Mouse (Mus musculus): ENCODE measurements around the gene Slc44a5.
A peak's percentile ranks its signal among the peaks of the same experiment; 100 is the strongest.

Gene Slc44a5

GRCm38 (mm10) chr3:154215309-154215708, 242.1 kb downstream of the Slc44a5 start:
- DNase-seq (ENCODE audit: low read depth, low spot score): no peak

GRCm38 (mm10) chr3:154215779-154216178, 242.5 kb downstream of the Slc44a5 start:
- DNase-seq (ENCODE audit: low read depth, low spot score): no peak

GRCm38 (mm10) chr3:154222141-154222591, 248.9 kb downstream of the Slc44a5 start:
- peak; percentile 50 for DNase-seq (ENCODE audit: low read depth, low spot score)

DNA sequence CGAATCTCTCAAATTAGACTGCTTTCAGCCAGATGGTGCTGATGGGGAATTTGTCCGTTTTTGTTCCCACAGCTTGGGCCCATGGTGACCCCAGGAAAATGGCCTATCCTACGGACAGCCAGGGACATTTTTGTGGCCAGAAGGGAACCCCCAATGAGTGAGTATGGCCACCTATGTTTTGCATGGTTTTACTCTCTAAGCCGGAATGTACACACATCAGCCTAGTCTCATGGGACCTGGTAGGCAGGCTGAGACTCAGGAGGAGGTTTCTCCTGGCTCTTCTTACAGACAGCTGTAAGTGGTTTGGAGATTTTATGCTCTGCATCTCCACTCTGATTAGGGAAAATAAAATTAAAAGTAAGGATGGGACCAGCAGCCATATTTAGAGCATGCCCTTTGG, 249.5 kb downstream of the Slc44a5 start:
- DNase-seq (ENCODE audit: low read depth, low spot score): no peak

DNA sequence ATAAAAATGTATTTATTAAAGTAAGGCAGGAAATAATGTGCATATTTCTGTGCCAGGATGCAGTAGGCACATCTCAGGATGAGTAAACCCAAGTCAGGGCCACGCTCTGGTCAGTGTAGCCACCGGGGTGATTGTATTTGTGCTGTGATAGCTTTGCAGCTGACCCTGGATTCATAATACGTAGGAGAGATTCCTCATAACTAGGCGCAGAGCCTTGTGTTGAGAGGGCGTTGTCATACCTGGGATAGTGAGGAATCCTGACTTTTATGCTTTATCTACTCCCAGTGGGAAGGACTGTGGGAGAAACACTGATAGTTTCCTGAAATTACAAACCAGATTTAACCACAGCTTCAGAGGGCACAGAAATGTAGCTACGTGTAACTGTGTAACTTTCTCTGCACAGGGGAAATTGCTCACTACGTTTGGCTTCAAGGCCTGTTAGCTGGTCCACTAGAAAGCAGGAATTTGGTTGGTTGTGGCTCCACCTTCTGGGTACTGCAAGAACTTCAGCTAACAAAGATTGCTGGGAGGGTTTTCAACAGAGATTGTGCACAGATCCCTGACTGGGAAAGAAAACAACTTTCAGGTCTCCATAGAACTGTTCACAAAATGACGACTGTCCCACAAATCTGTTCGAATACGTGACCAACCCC, 253.0 kb downstream of the Slc44a5 start:
- peak; percentile 87 for DNase-seq (ENCODE audit: low read depth, low spot score)

DNA sequence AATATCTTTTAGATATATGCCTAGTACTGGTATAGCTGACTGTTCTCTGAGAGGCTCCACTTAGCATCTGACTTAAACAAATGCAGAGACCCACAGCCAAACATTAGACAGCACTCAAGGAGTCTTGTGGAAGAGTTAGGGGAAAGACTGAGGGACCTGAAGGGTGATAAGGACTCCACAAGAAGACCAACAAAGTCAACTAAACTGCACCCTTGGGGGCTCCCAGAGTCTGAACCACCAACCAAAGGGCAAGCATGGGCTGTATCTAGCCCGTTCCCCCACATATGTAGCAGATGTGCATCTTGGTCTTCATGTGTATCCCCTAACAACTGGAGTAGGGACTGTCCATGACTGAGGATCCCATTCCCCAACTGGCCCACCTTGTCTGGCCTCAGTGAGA, 271.7 kb downstream of the Slc44a5 start:
- no peak for DNase-seq (ENCODE audit: low read depth, low spot score)

DNA sequence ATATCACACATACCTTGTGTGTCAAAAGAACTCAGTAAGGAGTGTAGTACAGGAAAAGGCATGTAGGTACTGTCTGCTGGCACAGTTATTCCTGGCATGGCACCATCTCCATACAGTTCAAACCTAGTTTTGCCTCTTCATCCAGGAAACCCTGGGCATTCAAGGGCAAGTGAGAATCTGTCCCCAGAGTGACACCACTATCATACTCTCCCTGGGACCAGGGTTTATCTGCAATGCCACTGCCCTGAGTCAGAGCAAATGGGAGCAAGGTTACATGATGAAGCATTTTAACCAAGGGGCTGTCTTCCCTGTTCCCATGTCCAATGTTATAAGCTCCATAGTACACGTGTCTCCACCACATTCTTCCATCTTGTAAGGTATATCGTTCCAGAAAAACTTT, 278.2 kb downstream of the Slc44a5 start:
- DNase-seq (ENCODE audit: low read depth, low spot score): no peak

DNA sequence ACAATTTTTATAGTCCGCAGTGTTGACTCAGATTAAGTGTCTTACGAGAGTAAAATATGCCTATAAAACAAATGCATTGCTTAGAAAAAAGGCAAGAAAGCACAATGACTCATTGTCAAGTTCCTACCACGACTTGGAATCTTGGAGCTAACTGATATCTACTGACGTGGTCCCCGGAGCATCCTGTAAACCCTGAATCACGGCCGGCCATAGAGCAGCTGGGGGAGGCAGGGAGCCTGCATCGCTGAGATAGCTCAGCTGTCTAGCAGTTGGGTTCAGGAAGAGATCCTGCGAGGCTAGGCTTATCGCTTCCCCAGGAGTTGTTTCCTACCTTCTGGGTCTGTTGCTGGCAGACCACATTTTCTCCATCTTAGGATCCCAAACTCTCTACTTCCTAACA, 279.0 kb downstream of the Slc44a5 start:
- DNase-seq (ENCODE audit: low read depth, low spot score): no peak

DNA sequence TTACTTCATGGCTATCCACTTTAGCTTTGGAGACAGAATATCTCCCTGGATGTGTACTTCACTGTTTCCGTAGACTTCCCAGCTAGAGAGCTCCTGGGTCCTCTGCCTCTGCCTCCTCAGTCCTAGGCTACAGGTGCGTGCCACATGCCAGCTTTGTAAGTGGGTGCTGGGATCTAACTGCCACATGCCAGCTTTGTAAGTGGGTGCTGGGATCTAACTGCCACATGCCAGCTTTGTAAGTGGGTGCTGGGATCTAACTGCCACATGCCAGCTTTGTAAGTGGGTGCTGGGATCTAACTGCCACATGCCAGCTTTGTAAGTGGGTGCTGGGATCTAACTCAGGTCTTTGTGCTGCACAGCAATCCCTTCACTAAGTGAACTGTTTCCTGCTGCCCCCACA, 281.0 kb downstream of the Slc44a5 start:
- peak; percentile 21 for DNase-seq (ENCODE audit: low read depth, low spot score)

GRCm38 (mm10) chr3:154257312-154257711, 284.1 kb downstream of the Slc44a5 start:
- DNase-seq (ENCODE audit: low read depth, low spot score): no peak

DNA sequence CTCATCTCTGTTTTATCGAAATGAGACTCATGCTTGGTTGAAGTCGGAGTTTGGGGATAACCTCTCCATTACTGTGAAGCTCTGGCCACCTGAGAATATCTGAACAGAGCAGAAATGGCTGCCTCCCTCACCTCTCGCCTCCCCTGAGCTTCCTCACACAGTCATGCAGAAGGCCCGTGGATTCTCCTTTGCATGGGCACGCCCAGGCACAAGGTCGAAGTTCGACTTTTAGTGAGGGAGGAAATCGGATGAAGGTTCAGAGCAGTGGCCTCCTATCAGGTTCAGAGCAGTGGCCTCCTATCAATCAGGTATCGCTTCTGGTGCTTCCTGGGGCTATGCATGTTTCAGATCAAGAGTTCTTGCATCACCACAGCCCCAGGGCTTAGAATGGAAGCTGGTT, 295.1 kb downstream of the Slc44a5 start:
- DNase-seq (ENCODE audit: low read depth, low spot score): no peak

- DNase-seq (ENCODE audit: low read depth, low spot score): peak; percentile 69
Observed at GRCm38 (mm10) chr3:154269757-154270366, 296.6 kb downstream of the Slc44a5 start.

GRCm38 (mm10) chr3:154274681-154275080, 301.4 kb downstream of the Slc44a5 start:
- no peak for DNase-seq (ENCODE audit: low read depth, low spot score)

DNA sequence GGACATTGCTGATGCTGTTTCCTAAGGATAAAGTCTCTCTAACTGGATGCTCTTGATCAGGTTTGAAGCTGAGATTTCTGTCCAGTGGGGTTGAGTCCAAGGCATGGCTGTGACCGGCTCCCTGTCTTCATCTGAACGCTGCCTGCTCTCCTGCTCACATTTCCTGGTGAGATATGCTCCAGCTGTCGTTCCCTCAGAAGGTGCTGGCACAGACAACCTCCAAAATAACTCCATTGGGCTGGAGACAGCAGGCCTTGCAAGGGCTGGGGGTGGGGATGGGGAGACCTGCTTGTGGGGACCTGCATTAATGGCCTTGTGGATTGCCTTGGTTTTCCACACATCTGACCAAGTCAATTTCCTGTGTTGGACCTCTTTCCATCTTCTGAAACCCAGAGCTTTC, 311.0 kb downstream of the Slc44a5 start:
- no peak for DNase-seq (ENCODE audit: low read depth, low spot score)

GRCm38 (mm10) chr3:154285351-154285750, 312.1 kb downstream of the Slc44a5 start:
- no peak for DNase-seq (ENCODE audit: low read depth, low spot score)

DNA sequence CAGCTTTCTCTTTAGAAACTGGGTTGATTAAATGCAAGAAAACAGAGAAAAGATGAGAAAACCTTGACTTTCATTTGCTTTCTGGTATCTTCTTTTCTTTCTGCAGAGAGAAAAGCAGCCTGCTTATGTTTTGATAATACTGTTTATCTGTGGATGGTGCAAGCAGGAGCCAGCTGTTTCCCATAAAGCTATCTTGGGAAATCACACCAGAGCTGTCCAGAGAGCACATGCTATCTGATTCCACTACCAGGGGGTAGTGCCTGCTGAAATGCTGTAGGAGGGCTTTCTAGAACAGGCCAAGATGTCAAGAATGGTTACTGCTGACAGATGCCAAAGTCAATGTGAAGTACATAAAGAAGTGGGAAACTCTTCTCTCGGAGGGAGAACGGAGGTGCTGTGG, 314.0 kb downstream of the Slc44a5 start:
- no peak for DNase-seq (ENCODE audit: low read depth, low spot score)

- peak; percentile 13 for DNase-seq (ENCODE audit: low read depth, low spot score)
Observed at GRCm38 (mm10) chr3:154288429-154289069, 315.3 kb downstream of the Slc44a5 start.

GRCm38 (mm10) chr3:154290351-154290750, 317.1 kb downstream of the Slc44a5 start:
- no peak for DNase-seq (ENCODE audit: low read depth, low spot score)

- DNase-seq (ENCODE audit: low read depth, low spot score): peak; percentile 7
Observed at GRCm38 (mm10) chr3:154292126-154292525, 318.9 kb downstream of the Slc44a5 start.

DNA sequence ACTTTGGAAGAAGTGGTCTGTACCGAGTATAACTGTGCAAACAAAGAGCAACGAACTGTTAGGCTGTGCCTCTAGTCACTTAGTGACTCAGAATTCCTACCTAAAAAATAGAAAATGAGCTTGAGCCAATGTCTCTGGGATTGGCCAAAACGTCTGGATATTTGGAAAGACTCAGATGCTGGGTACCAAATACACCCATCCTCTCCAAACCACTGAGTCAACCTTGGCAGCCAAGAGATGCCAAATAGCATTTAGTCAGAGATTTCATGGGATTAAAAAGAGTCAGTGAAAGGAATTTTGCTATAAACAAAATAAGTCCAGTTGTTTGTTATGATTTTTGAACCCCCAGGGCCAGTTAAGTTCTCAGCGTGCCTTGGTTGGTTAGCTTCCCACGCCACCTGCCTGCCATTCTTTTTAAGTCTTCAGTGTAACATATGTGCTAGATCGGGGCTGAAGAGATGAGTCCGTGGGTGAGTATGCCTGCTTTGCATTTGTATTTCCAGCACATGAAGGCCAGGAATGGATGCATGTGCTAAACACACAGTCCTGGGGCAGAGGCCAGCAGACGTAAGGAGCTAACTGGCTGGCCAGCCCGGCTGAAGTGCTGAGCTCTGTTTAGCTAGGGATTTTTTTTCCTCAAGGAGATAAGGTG, 320.7 kb downstream of the Slc44a5 start:
- DNase-seq (ENCODE audit: low read depth, low spot score): peak; percentile 62

DNA sequence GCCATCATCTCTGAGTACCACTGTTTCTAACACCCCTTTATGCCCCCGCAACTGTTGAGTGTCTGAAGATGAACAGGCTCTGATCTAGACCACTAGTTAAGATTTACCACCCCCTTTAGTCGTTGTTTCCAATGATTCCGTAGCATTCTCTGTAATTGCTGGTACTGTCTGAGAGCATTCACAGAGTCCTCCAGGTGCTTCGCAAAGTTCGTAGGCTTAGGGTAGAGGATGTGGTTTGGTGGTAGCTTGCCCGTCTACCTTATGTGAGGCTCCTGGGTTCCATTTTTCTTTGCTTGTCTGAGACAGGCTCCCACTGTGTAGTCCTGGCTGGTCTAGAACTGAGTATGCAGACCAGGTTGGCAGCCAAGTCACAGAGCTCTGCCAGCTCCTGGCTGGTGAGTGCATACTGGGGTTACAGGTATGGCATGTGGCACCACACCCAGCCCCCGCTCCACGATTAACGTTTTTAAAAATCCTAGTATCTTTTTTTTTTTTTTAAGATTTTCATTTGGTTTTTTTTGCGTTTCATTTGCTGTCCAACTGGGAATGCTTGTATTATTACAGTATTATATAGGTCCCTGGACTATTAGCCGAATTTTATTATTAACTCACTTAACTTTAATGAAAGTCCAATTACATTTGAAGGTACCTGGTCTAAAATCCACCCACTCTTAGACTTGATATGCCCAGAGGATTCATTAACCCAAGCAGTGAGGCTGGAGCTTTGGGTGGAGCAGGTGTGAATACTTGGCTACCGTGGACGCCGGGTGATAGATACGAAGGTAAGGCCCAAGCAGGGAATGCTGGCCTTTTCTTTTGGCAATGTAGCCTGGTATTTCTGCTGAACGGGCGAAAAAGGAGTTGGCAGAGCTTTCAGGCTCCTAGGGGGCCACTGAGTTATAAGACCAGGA, 321.9 kb downstream of the Slc44a5 start:
- no peak for DNase-seq (ENCODE audit: low read depth, low spot score)
